Mouse (Mus musculus) spleen, adult 2 months (tissue): ENCODE results near the gene Pdzd9. TPM values are rescaled to one million over a fixed set of nuclear protein-coding genes. Genes with fewer than 3 reads are reported as not detected.
A peak's percentile ranks its signal among the peaks of the same experiment; 100 is the strongest.

Source experiments
- DNase-seq, 2 experiments: peaks; one replicate each; pipeline versions ENCODE4 v3.0.0 to v3.0.0-alpha.2; 2012 to 2021; ENCODE audit warnings: low spot score in 2 of 2, low read depth in 1 of 2
- H3K27ac ChIP-seq: fragments of 200-500 bp; 2 replicates; pipeline ENCODE4 v1.5.1; 2012; ENCODE audit warnings: low read length, inconsistent platforms; ENCODE audit not compliant: insufficient read depth
- H3K27me3 ChIP-seq: fragments of 200-500 bp; 2 replicates; pipeline ENCODE4 v1.6.1; 2012; ENCODE audit warnings: mild to moderate bottlenecking, moderate library complexity, low read length, inconsistent platforms; ENCODE audit not compliant: control insufficient read depth, insufficient read depth
- H3K36me3 ChIP-seq: fragments of 200-500 bp; 2 replicates; pipeline ENCODE4 v1.6.1; 2012; ENCODE audit warnings: mild to moderate bottlenecking, low read length, inconsistent platforms; ENCODE audit not compliant: control insufficient read depth, insufficient read depth
- H3K4me1 ChIP-seq: fragments of 200-500 bp; 2 replicates; pipeline ENCODE4 v1.6.1; 2011; ENCODE audit warnings: inconsistent platforms; ENCODE audit not compliant: control insufficient read depth, insufficient read depth, insufficient read length
- H3K4me3 ChIP-seq: fragments of 200-500 bp; 2 replicates; pipeline ENCODE4 v1.5.1; 2011; ENCODE audit warnings: mild to moderate bottlenecking, inconsistent platforms; ENCODE audit not compliant: insufficient read depth, insufficient read length; ENCODE audit errors: extremely low read depth
- CTCF ChIP-seq: fragments of 200-500 bp; IDR thresholded peaks from 2 replicates; pipeline ENCODE4 v1.5.1; 2011; ENCODE audit warnings: mild to moderate bottlenecking, inconsistent platforms; ENCODE audit not compliant: insufficient read depth, insufficient read length, insufficient replicate concordance; ENCODE audit errors: extremely low read depth
- POLR2A ChIP-seq: fragments of 200-500 bp; IDR thresholded peaks from 2 replicates; pipeline ENCODE4 v1.6.1; 2011; ENCODE audit warnings: low read depth, low read length, inconsistent platforms
- WGBS: fragments of 180-500 bp; shearing (Covaris S2); methylation state at CpG from one replicate; pipeline ENCODE4 v1.1.7; 2018; 5-methylcytosine and 5-hydroxymethylcytosine counted together
- polyA plus RNA-seq: library from polyadenylated mRNA; depleted of rRNA; stranded (reverse); fragments of >200 nt; gene quantifications from 2 replicates; pipeline ENCODE4 v1.2.3, GENCODE M21; 2012

The Pdzd9 gene
- polyA plus RNA-seq, 1 experiment = not detected

DNA sequence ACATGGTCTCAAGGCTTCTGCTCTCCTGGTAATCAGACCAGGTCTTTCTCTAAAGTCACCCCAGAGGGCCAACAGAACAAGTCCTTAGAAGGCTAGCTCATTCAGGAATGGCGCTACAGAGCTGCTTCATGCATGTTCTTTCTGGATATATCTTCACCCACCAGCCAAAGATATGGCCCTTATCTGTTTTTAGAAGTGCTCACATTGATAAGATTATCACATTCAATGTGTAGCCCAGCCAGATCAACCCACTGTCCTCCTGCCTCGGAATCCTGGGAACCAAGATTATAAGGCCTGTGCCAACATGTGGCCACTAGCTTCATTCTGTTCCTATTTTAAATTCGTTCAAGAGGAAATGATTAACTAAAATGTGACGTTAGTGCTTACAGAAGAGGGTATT is 11.9 kb upstream of the Pdzd9 start:
- H3K27ac ChIP-seq = no peak overlapping the region
- H3K27me3 ChIP-seq = no peaks in the 10 kb centered on the region
- H3K4me1 ChIP-seq = peaks cover 10% of the 10 kb centered on the region
- H3K36me3 ChIP-seq = no peaks in the 10 kb centered on the region
- TF ChIP-seq CTCF (no peak), POLR2A (no peak)
- no peak overlapping the region for H3K4me3 ChIP-seq
- no peak for DNase-seq
- 61% methylated on average over 4 of the region's 4 CpGs for WGBS

DNA sequence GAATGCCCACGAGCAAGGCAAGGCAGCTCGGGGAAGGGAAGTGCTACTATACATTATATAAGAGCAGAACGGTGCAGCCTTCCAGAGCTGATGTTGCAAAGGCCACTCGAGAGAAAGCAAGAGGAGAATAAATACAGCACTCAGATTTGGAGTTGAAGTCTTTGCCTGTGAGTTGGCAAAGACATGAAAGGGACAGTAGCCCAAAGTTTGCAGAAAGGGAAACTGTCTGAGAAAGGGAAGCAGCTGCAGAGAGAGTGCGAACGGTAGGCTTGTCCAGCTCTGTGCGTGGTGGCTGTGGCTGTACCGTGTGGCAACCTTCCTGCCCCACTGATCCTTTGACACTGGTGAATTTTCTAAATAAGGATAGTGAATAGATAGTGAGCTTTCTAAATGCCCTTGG is 8.9 kb upstream of the Pdzd9 start:
- H3K4me3 ChIP-seq = no peak overlapping the region; the same call in 1 of the 2 replicates
- H3K36me3 ChIP-seq = no peaks in the 10 kb centered on the region
- no peak for DNase-seq
- H3K27ac ChIP-seq = no peak overlapping the region
- peaks cover 11% of the 10 kb centered on the region for H3K4me1 ChIP-seq
- H3K27me3 ChIP-seq = no peaks in the 10 kb centered on the region
- 12% methylated on average over 8 of the region's 8 CpGs for WGBS
- TF ChIP-seq CTCF = no peak
- TF ChIP-seq POLR2A = no peak

DNA sequence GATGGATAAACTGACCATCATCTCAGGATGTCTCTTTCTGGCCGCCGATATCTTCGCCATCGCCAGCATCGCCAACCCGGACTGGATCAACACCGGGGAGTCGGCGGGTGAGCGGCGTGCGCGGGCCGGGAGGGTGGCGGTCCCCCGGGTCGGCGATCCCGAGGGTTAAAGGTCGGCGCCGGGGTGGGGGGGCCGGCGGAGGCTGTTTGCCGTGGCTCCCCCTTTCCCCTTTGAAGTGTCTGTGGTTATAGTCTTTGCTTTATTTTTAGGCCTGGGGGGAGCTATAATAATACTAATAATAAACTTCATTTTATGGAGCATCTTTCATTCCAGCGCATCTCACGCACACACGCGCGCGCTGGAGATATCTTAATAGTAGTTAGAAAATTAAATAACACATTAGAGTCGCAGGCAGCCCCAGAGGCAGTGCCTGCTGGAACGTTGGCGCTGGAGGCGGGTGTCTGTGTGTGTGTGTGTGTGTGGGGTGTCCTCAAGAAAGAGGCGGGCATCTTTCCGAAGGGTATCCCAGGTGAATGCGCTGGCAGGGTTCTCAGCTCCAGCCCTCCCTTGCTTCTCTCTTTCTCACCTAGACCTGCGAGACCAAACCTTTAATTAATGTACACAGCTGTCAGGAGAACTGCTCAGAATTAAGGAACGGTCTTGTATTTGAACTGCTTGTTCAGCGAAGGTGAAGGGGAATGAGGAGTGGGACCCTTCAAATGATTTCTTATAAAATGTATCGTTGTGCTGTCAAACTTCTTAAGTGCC is 7.8 kb upstream of the Pdzd9 start:
- H3K4me1 ChIP-seq = peaks cover 11% of the 10 kb centered on the region
- WGBS = 3% methylated on average over 42 of the region's 42 CpGs
- H3K27ac ChIP-seq = peak overlapping the region; percentile 24; the same call in 1 of the 2 replicates
- no peaks in the 10 kb centered on the region for H3K27me3 ChIP-seq
- no peaks in the 10 kb centered on the region for H3K36me3 ChIP-seq
- H3K4me3 ChIP-seq = peak overlapping the region; percentile 83
- TF ChIP-seq POLR2A (no peak), CTCF (no peak)
- peak in 1 of 2 experiments; percentile 26 for DNase-seq

DNA sequence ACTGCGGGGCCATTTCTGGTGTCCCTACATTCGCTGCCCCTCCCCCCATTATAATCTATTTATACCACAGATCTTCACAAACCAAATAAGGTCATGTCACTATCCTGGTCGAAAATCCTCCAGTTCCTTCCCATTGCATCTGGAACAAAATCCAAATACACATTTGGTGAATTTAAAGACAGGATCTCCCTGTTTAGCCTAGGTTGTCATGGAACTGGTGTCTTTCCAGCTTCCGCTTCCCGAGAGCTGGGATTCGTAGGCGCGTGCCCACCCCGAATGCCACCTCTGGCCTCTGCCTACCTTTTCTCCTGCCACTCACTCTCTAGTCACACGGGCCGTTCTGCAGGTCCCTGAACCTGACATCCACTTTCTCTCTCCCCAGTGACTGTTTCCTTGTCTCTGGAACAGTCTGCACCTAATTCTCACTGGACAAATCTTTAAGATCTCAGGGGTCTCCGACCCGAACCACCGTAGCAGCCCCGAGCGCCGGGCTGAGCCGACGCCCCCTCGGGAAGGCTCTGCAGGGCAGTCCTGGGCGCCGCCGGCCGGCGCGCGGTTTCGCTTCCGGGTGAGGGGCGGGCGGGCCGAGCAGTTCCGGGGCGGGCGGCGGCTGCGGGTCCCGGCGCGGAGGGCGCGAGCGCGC is 7.0 kb upstream of the Pdzd9 start, which contains the start of gene Mosmo:
Mosmo (plus strand) TSS at position 618 of the 643 bp plus-strand sequence.
- Histone ChIP-seq H3K27ac (peak within 1 kb of the TSS; percentile 73), H3K36me3 (no peaks in the 10 kb centered on the region), H3K4me3 (peak within 1 kb of the TSS; percentile 83), H3K27me3 (no peaks in the 10 kb centered on the region), H3K4me1 (peaks cover 11% of the 10 kb centered on the region)
- TF ChIP-seq POLR2A (no peak; the same call in 1 of the 2 replicates), CTCF (no peak)
- DNase-seq = peak; percentile 33 to 65
- WGBS = under 1% methylated on average over 43 of the region's 44 CpGs

DNA sequence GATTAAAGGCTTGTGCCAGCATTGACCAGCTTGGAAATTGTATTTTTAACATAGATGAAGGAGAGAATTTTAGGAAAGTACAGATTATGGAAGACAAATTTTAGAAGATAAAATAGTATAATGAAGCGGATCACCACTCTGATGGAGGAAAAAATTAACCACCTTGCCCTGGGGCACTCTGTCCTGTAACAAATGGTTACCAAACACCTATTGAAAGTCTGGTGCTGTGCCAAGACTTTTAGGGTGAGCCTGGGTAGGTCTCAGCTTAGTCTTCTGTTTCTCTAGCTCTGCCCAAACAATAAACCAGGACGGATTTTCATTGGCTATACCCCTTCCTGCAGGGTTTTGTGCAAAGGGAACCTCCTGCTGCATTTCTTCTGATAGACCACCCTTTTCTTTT is 1.1 kb upstream of the Pdzd9 start:
- 85% methylated on average over 2 of the region's 2 CpGs for WGBS
- no peaks in the 10 kb centered on the region for H3K27me3 ChIP-seq
- no peak overlapping the region for H3K4me3 ChIP-seq
- no peaks in the 10 kb centered on the region for H3K36me3 ChIP-seq
- no peak for TF ChIP-seq CTCF
- no peak for TF ChIP-seq POLR2A
- no peak overlapping the region for H3K27ac ChIP-seq
- DNase-seq = no peak
- H3K4me1 ChIP-seq = no peaks in the 10 kb centered on the region

DNA sequence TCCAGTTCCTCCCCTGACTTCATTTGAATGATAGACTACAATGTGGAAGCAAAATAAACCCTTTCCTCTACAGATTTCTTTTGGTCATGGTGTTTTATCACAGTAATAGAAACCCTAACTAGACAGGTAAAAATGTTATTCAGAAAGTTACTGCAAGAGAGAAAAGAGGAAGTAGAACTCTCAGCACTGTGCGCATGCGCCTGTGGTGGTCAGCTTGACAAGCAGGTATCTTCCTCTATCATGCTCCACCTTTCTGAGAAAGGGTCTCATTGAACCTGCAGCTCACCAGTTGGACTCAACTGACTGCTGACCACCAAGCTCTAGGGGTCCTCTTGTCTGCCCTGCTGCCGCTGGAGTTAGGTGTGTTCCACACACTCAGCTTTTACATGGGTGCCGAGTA is 8.1 kb downstream of the Pdzd9 start:
- Histone ChIP-seq H3K27me3 (no peaks in the 10 kb centered on the region), H3K4me3 (no peak overlapping the region), H3K4me1 (peaks cover 2% of the 10 kb centered on the region; the same call in 1 of the 2 replicates), H3K27ac (no peak overlapping the region), H3K36me3 (peaks cover 21% of the 10 kb centered on the region)
- peak; percentile 45 to 61 for DNase-seq
- 55% methylated on average over 4 of the region's 4 CpGs for WGBS
- TF ChIP-seq POLR2A = no peak
- TF ChIP-seq CTCF = no peak
